Mouse (Mus musculus) CH12.LX (cell line): Measurements from ENCODE around the gene Hnrnpul1. TPM values are rescaled to one million over a fixed set of nuclear protein-coding genes. Genes with fewer than 3 reads are reported as not detected.

ENCODE experiments used
- DNase-seq: peaks from one replicate; pipeline ENCODE4 v3.0.0-alpha.2; 2013; ENCODE audit errors: extremely low read depth
- H3K27ac ChIP-seq: 2 replicates; pipeline ENCODE4 v1.5.1; 2012; ENCODE audit warnings: low read depth, mild to moderate bottlenecking, control low read depth, moderate library complexity; ENCODE audit not compliant: insufficient read depth
- H3K27me3 ChIP-seq: replicated peaks from 2 replicates; pipeline ENCODE3; 2012; ENCODE audit warnings: inconsistent platforms
- H3K36me3 ChIP-seq, 2 experiments: replicated peaks in 1 of 2; 2 replicates each; pipeline versions ENCODE3 to v1.6.1; 2012; ENCODE audit warnings: inconsistent platforms in 1 of 2, low read length in 1 of 2, mild to moderate bottlenecking in 1 of 2, mixed read lengths in 1 of 2, moderate library complexity in 1 of 2; ENCODE audit not compliant: control insufficient read depth in 1 of 2, insufficient read depth in 1 of 2
- H3K4me1 ChIP-seq, 2 experiments: 2 replicates each; pipeline ENCODE4 v1.6.1; 2012; ENCODE audit warnings: inconsistent platforms in 1 of 2, moderate library complexity in 1 of 2; ENCODE audit not compliant: insufficient read depth in 2 of 2, control insufficient read depth in 1 of 2
- H3K4me2 ChIP-seq: 2 replicates; pipeline ENCODE4 v1.6.1; 2012; ENCODE audit warnings: low read depth, mild to moderate bottlenecking, control low read depth; ENCODE audit not compliant: poor library complexity, insufficient read depth, severe bottlenecking
- H3K4me3 ChIP-seq, 3 experiments: fragments of 150-350 bp in 1 of 3; sonication (generic) in 1 of 3; replicated peaks in 1 of 3; 2 replicates each; pipeline versions ENCODE3 to v1.5.1; 2011 to 2012; ENCODE audit warnings: low read depth in 2 of 3, low read length in 2 of 3, mild to moderate bottlenecking in 2 of 3, moderate library complexity in 2 of 3, control low read depth in 1 of 3, improper control_type of control experiment in 1 of 3, inconsistent platforms in 1 of 3, mixed read lengths in 1 of 3; ENCODE audit not compliant: poor library complexity in 1 of 3
- H3K79me2 ChIP-seq: replicated peaks from 2 replicates; pipeline ENCODE4 v1.6.1; 2012; ENCODE audit warnings: mild to moderate bottlenecking, moderate library complexity; ENCODE audit not compliant: control insufficient read depth, poor library complexity, insufficient read depth, severe bottlenecking; ENCODE audit errors: extremely low read depth
- H3K9ac ChIP-seq: 2 replicates; pipeline ENCODE4 v1.6.1; 2012; ENCODE audit warnings: low read depth, mild to moderate bottlenecking, control low read depth, moderate library complexity; ENCODE audit not compliant: insufficient read depth
- H3K9me3 ChIP-seq: replicated peaks from 2 replicates; pipeline ENCODE3; 2012; ENCODE audit warnings: low read length, inconsistent platforms, mixed read lengths
- BHLHE40 ChIP-seq: IDR thresholded peaks from 2 replicates; pipeline ENCODE4 v1.6.1; 2011; ENCODE audit warnings: mild to moderate bottlenecking, low read depth, low read length, improper control_type of control experiment
- CHD1 ChIP-seq: IDR thresholded peaks from 2 replicates; pipeline ENCODE4 v1.6.1; 2012; ENCODE audit warnings: low read depth, low read length, improper control_type of control experiment, inconsistent platforms
- CHD2 ChIP-seq: IDR thresholded peaks from 2 replicates; pipeline ENCODE4 v1.6.1; 2011; ENCODE audit warnings: low read length, improper control_type of control experiment
- CTCF ChIP-seq, 2 experiments: IDR thresholded peaks in 1 of 2; conservative IDR thresholded peaks in 1 of 2; 2 replicates each; pipeline ENCODE4 v1.5.1; 2011 to 2012; ENCODE audit warnings: low read depth in 2 of 2, low read length in 2 of 2, improper control_type of control experiment in 1 of 2, inconsistent platforms in 1 of 2, mild to moderate bottlenecking in 1 of 2, moderate library complexity in 1 of 2
- E2F4 ChIP-seq: IDR thresholded peaks from 2 replicates; pipeline ENCODE4 v1.6.1; 2011; ENCODE audit warnings: low read depth, low read length, improper control_type of control experiment; ENCODE audit not compliant: insufficient replicate concordance
- ELF1 ChIP-seq: IDR thresholded peaks from 2 replicates; pipeline ENCODE4 v1.6.1; 2014; ENCODE audit warnings: low read depth, mild to moderate bottlenecking, inconsistent platforms, low read length, improper control_type of control experiment
- EP300 ChIP-seq: IDR thresholded peaks from 2 replicates; pipeline ENCODE4 v1.6.1; 2011; ENCODE audit warnings: low read length, improper control_type of control experiment
- ETS1 ChIP-seq: conservative IDR thresholded peaks from 2 replicates; pipeline ENCODE4 v1.6.1; 2012; ENCODE audit warnings: low read depth, mild to moderate bottlenecking, inconsistent platforms, low read length, improper control_type of control experiment, moderate library complexity
- HCFC1 ChIP-seq: IDR thresholded peaks from 2 replicates; pipeline ENCODE4 v1.6.1; 2012; ENCODE audit warnings: low read depth, mild to moderate bottlenecking, inconsistent platforms, low read length, improper control_type of control experiment
- IRF4 ChIP-seq: IDR thresholded peaks from 2 replicates; pipeline ENCODE4 v1.6.1; 2014; ENCODE audit warnings: low read depth, mild to moderate bottlenecking, inconsistent platforms, low read length, improper control_type of control experiment
- JUND ChIP-seq: conservative IDR thresholded peaks from 2 replicates; pipeline ENCODE4 v1.6.1; 2011; ENCODE audit warnings: low read depth, low read length, improper control_type of control experiment
- KAT2A ChIP-seq: IDR thresholded peaks from 2 replicates; pipeline ENCODE4 v1.6.1; 2012; ENCODE audit warnings: low read length, improper control_type of control experiment, inconsistent platforms; ENCODE audit not compliant: insufficient replicate concordance
- MAFK ChIP-seq: IDR thresholded peaks from 2 replicates; pipeline ENCODE4 v1.6.1; 2011; ENCODE audit warnings: low read length, improper control_type of control experiment; ENCODE audit not compliant: insufficient replicate concordance
- MAX ChIP-seq: IDR thresholded peaks from 2 replicates; pipeline ENCODE4 v1.6.1; 2011; ENCODE audit warnings: low read length, improper control_type of control experiment
- MAZ ChIP-seq: IDR thresholded peaks from 2 replicates; pipeline ENCODE4 v1.6.1; 2012; ENCODE audit warnings: low read depth, mild to moderate bottlenecking, inconsistent platforms, low read length, improper control_type of control experiment, moderate library complexity
- MXI1 ChIP-seq: IDR thresholded peaks from 2 replicates; pipeline ENCODE4 v1.6.1; 2011; ENCODE audit warnings: mild to moderate bottlenecking, low read depth, low read length, improper control_type of control experiment
- MYC ChIP-seq: IDR thresholded peaks from 2 replicates; pipeline ENCODE4 v1.6.1; 2011; ENCODE audit warnings: low read depth, mild to moderate bottlenecking, improper control_type of control experiment, low read length
- NELFE ChIP-seq: IDR thresholded peaks from 2 replicates; pipeline ENCODE4 v1.6.1; 2011; ENCODE audit warnings: low read depth, low read length, improper control_type of control experiment
- NRF1 ChIP-seq: IDR thresholded peaks from 2 replicates; pipeline ENCODE4 v1.6.1; 2014; ENCODE audit warnings: low read depth, mild to moderate bottlenecking, inconsistent platforms, low read length, improper control_type of control experiment, moderate library complexity
- PAX5 ChIP-seq: IDR thresholded peaks from 2 replicates; pipeline ENCODE4 v1.6.1; 2012; ENCODE audit warnings: low read length, inconsistent platforms, mixed read lengths
- POLR2A ChIP-seq: IDR thresholded peaks from 2 replicates; pipeline ENCODE4 v1.6.1; 2011; ENCODE audit warnings: low read depth, mild to moderate bottlenecking, improper control_type of control experiment, low read length
- POLR2AphosphoS2 ChIP-seq: IDR thresholded peaks from 2 replicates; pipeline ENCODE4 v1.6.1; 2011; ENCODE audit warnings: low read depth, low read length, improper control_type of control experiment
- RAD21 ChIP-seq: IDR thresholded peaks from 2 replicates; pipeline ENCODE4 v1.6.1; 2011; ENCODE audit warnings: low read depth, mild to moderate bottlenecking, low read length, improper control_type of control experiment, moderate library complexity
- RCOR1 ChIP-seq: conservative IDR thresholded peaks from 2 replicates; pipeline ENCODE4 v1.6.1; 2012; ENCODE audit warnings: low read depth, mild to moderate bottlenecking, inconsistent platforms, low read length, improper control_type of control experiment
- SIN3A ChIP-seq: IDR thresholded peaks from 2 replicates; pipeline ENCODE4 v1.6.1; 2012; ENCODE audit warnings: low read length, improper control_type of control experiment, inconsistent platforms
- SMC3 ChIP-seq: IDR thresholded peaks from 2 replicates; pipeline ENCODE4 v1.6.1; 2011; ENCODE audit warnings: low read depth, low read length, improper control_type of control experiment
- TBP ChIP-seq: conservative IDR thresholded peaks from 2 replicates; pipeline ENCODE4 v1.6.1; 2011; ENCODE audit warnings: low read depth, low read length, improper control_type of control experiment
- TCF12 ChIP-seq: IDR thresholded peaks from 2 replicates; pipeline ENCODE4 v1.6.1; 2014; ENCODE audit warnings: low read depth, mild to moderate bottlenecking, inconsistent platforms, low read length, improper control_type of control experiment
- UBTF ChIP-seq: IDR thresholded peaks from 2 replicates; pipeline ENCODE4 v1.6.1; 2012; ENCODE audit warnings: low read depth, mild to moderate bottlenecking, inconsistent platforms, low read length, improper control_type of control experiment, moderate library complexity
- USF1 ChIP-seq: IDR thresholded peaks from 2 replicates; pipeline ENCODE4 v1.6.1; 2014; ENCODE audit warnings: low read depth, mild to moderate bottlenecking, inconsistent platforms, low read length, improper control_type of control experiment
- USF2 ChIP-seq: conservative IDR thresholded peaks from 2 replicates; pipeline ENCODE4 v1.6.1; 2011; ENCODE audit warnings: low read depth, low read length, improper control_type of control experiment
- ZMIZ1 ChIP-seq: IDR thresholded peaks from 2 replicates; pipeline ENCODE4 v1.6.1; 2012; ENCODE audit warnings: low read depth, mild to moderate bottlenecking, inconsistent platforms, low read length, improper control_type of control experiment
- dilution Hi-C: fragments of 300-500 bp; cut with MboI; formaldehyde crosslinking; loops from 2 replicates; pipeline ENCODE4 v1.14.3; 2020; ENCODE audit warnings: low sequenced_read_pairs; ENCODE audit not compliant: extremely low pct_unique_long_range_greater_than_20kb, extremely low pct_ligation_motif_present
- in situ Hi-C: fragments of 300-500 bp; cut with MboI; formaldehyde crosslinking; loops from 3 replicates; pipeline ENCODE4 v1.14.3; 2019; ENCODE audit warnings: low sequenced_read_pairs, low pct_ligation_motif_present, low pct_unique_long_range_greater_than_20kb, mixed read lengths
- polyA plus RNA-seq: library from polyadenylated mRNA; unstranded; fragments of >175 nt; gene quantifications from 2 replicates; pipeline ENCODE4 v1.2.1, GENCODE M21; 2012; ENCODE audit warnings: low read depth; ENCODE audit not compliant: insufficient read length
- total RNA-seq, 2 experiments: library from RNA; depleted of rRNA; stranded (reverse); fragments of 300-350 nt in 1 of 2; fragments of >200 nt in 1 of 2; gene quantifications; 2 replicates each; pipeline ENCODE4 v1.2.3; 2012 to 2014

Hnrnpul1 gene
- total and polyA plus RNA-seq, 3 experiments = 52.6 to 188 (median 72.2) TPM

DNA sequence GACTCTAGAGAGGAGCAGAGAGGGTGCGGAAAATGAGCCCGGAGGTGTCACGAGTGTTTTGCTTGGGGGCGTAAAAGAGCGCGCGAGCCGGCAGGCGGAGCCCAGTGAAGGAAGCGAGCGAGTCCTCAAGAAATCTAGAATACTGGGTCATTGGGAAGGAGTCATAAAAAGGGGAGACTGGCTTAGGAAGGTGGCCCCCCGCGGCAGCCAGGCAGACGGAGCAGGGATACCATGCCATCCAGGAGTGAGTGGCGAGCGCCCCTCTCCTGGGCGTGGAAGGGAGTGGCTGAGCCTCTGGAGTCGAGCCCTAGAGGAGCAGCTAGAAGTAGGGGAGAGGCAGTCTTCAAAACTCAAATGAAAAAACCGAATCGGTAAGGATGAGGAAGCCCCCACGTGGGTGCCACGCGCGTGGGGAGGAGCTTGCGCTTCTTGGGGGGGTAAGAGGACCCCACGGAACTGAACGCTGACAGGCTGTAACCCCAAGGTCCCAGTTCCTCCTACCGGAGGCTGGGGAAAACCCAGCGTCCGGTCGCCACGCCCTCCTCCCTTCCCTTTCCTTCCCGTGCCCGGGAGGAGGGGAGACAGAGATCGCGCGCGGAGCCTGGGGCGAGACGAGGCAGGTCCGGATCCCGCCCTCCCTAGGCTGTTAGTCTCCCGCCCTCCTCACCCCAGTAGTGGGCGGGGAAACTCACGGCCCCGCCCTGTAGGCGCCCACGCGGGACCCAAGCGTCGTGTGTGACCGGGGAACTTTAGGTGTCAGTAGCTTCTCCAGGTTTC lies 65.6 kb downstream of the Hnrnpul1 start:
- H3K27ac ChIP-seq = peak overlapping the region; percentile 64
- H3K27me3 ChIP-seq = no peaks in the 10 kb centered on the region
- peak overlapping the region; percentile 73 to 87 (median 83) for H3K4me3 ChIP-seq
- peaks cover 25% of the 10 kb centered on the region for H3K79me2 ChIP-seq
- dilution Hi-C loops = no loop called here
- H3K36me3 ChIP-seq = peaks cover 16 to 50% of the 10 kb centered on the region in 2 experiments
- peak overlapping the region; percentile 55 for H3K4me2 ChIP-seq
- peaks cover 11 to 34% of the 10 kb centered on the region in 2 experiments for H3K4me1 ChIP-seq
- TF ChIP-seq POLR2A (peak; percentile 76), CHD1 (no peak; the same call in 1 of the 2 replicates), BHLHE40 (peak; percentile 56), NELFE (peak; percentile 58), UBTF (no peak), SMC3 (no peak), MAX (peak; percentile 88), KAT2A (no peak), ETS1 (peak; percentile 21; the same call in 1 of the 2 replicates), IRF4 (peak; percentile 88), POLR2AphosphoS2 (no peak), TCF12 (no peak; the same call in 1 of the 2 replicates), MXI1 (peak; percentile 80; the same call in 1 of the 2 replicates), NRF1 (peak; percentile 6; the same call in 1 of the 2 replicates), E2F4 (peak; percentile 82; the same call in 1 of the 2 replicates), MAZ (peak; percentile 65), CTCF (conservative IDR thresholded peaks at IDR 0.05 in 1 of 2, IDR thresholded peaks at IDR 0.05 in 1 of 2; ENCODE audit: low read depth in 2 of 2, low read length in 2 of 2) (peak in 1 of 2 experiments; percentile 24; a peak in 2 of 4 replicates), MYC (peak; percentile 96), USF1 (peak; percentile 48), JUND (no peak), MAFK (no peak), SIN3A (peak; percentile 59; the same call in 1 of the 2 replicates), ELF1 (peak; percentile 68), PAX5 (no peak), USF2 (no peak), RAD21 (no peak), RCOR1 (no peak), EP300 (no peak; the same call in 1 of the 2 replicates), HCFC1 (peak; percentile 28), CHD2 (peak; percentile 41; the same call in 1 of the 2 replicates), TBP (0 out of 2 replicates have a peak, but pooled peaks have one; percentile 48), ZMIZ1 (no peak; the same call in 1 of the 2 replicates)
- H3K9ac ChIP-seq = peak overlapping the region; percentile 98
- in situ Hi-C loops = no loop called here
- H3K9me3 ChIP-seq = no peaks in the 10 kb centered on the region
- DNase-seq = peak; percentile 93
